8 mouse cellular contexts compared by ENCODE assay signal in genomic region chr10:81137252-81138130, GRCm38 (mm10). TPM values are rescaled to one million over a fixed set of nuclear protein-coding genes. Genes with fewer than 3 reads are reported as not detected.
A peak's percentile ranks its signal among the peaks of the same experiment; 100 is the strongest.
DNase-seq lines count a peak whose midpoint lies in the region; ATAC-seq and TF ChIP-seq lines count a peak whose summit lies in the region.

No protein-coding gene starts in this region.

- DNase-seq in A20 (ENCODE audit: low read depth, low spot score) = peak; percentile 99
- DNase-seq in heart, embryonic 10.5 days (ENCODE audit: low spot score) = peak; percentile 100
- peak; percentile 99 for DNase-seq in liver
- peak; percentile 99 to 100 for DNase-seq in spleen, postnatal 4 days (ENCODE audit: low spot score in 2 of 2)

- H3K36me3 ChIP-seq in heart, embryonic 10.5 days = 0 out of 2 replicates have a peak, but pooled peaks cover 8% of the 10 kb centered on the region
- peaks cover 4% of the 10 kb centered on the region; the same call in 1 of the 2 replicates for H3K36me3 ChIP-seq in kidney, embryonic 15.5 days

- H3K4me1 ChIP-seq in bone marrow macrophage, adult 2 months (ENCODE audit: control insufficient read depth, insufficient read depth, low read length) = peaks cover 36% of the 10 kb centered on the region
- H3K4me1 ChIP-seq in embryonic fibroblast, embryonic 13.5 days (ENCODE audit: control insufficient read depth, insufficient read depth, low read length) = peaks cover 11% of the 10 kb centered on the region
- peaks cover 74% of the 10 kb centered on the region for H3K4me1 ChIP-seq in heart, embryonic 10.5 days
- peaks cover 67% of the 10 kb centered on the region for H3K4me1 ChIP-seq in kidney, embryonic 15.5 days

- WGBS in heart, embryonic 10.5 days = under 1% methylated on average over 84 of the region's 89 CpGs
- under 1% methylated on average over 85 of the region's 89 CpGs for WGBS in kidney, embryonic 15.5 days

- H3K9ac ChIP-seq in kidney, embryonic 15.5 days = peak overlapping the region; percentile 87

- TF ChIP-seq CTCF in bone marrow macrophage, adult 2 months (IDR thresholded peaks at IDR 0.05; ENCODE audit: low read depth, low read length) = no peak
- no peak for TF ChIP-seq CTCF in embryonic fibroblast, embryonic 13.5 days (IDR thresholded peaks at IDR 0.05; ENCODE audit: borderline replicate concordance, insufficient read depth, low read length)

- peaks cover 29% of the 10 kb centered on the region for H3K27me3 ChIP-seq in heart, embryonic 10.5 days (ENCODE audit: insufficient read depth, poor library complexity, severe bottlenecking)
- H3K27me3 ChIP-seq in kidney, embryonic 15.5 days = peaks cover 15% of the 10 kb centered on the region

- H3K27ac ChIP-seq in bone marrow macrophage, adult 2 months (ENCODE audit: insufficient read depth, low read depth, low read length) = peak overlapping the region; percentile 96
- peak overlapping the region; percentile 80 for H3K27ac ChIP-seq in embryonic fibroblast, embryonic 13.5 days (ENCODE audit: insufficient read depth, low read length)
- H3K27ac ChIP-seq in heart, embryonic 10.5 days = peak overlapping the region; percentile 98
- peak overlapping the region; percentile 99 for H3K27ac ChIP-seq in kidney, embryonic 15.5 days

- peak overlapping the region; percentile 95 for H3K4me3 ChIP-seq in bone marrow macrophage, adult 2 months (ENCODE audit: insufficient read depth, low read length)
- peak overlapping the region; percentile 85 for H3K4me3 ChIP-seq in embryonic fibroblast, embryonic 13.5 days (ENCODE audit: insufficient read depth, low read length)
- peak overlapping the region; percentile 93 for H3K4me3 ChIP-seq in heart, embryonic 10.5 days
- H3K4me3 ChIP-seq in kidney, embryonic 15.5 days (replicated peaks) = peak overlapping the region; percentile 81

- no peak for TF ChIP-seq POLR2A in bone marrow macrophage, adult 2 months (IDR thresholded peaks at IDR 0.05; ENCODE audit: borderline replicate concordance, low read depth, low read length)
- no peak; the same call in 1 of the 2 replicates for TF ChIP-seq POLR2A in embryonic fibroblast, embryonic 13.5 days (IDR thresholded peaks at IDR 0.05; ENCODE audit: low read depth, low read length)

- no peaks in the 10 kb centered on the region for H3K9me3 ChIP-seq in heart, embryonic 10.5 days
- no peaks in the 10 kb centered on the region for H3K9me3 ChIP-seq in kidney, embryonic 15.5 days (replicated peaks)

- peak; percentile 92 for ATAC-seq in kidney, embryonic 15.5 days (replicated peaks; ENCODE audit: low FRiP score)
- ATAC-seq in monocyte, adult 5-6 weeks (replicated peaks; ENCODE audit: insufficient number of reproducible peaks, low FRiP score, low TSS enrichment, poor library complexity, severe bottlenecking) = peak; percentile 75

- H3K4me2 ChIP-seq in kidney, embryonic 15.5 days = peak overlapping the region; percentile 94

RNA-seq across cellular contexts. Expression of gene Zbtb7a, which starts 2.5 kb away (rescaled TPM):
- 52.0 and 54.9 TPM in 2 replicates for polyA plus RNA-seq in bone marrow macrophage, adult 2 months (2012; ENCODE audit: insufficient read depth, insufficient read length, missing spikeins)
- polyA plus RNA-seq in embryonic fibroblast, embryonic 13.5 days (2011; ENCODE audit: insufficient read length, low read depth, missing spikeins) = 16.9 and 23.5 TPM in 2 replicates
- 17.6 and 18.6 TPM in 2 replicates for polyA plus RNA-seq in heart, embryonic 10.5 days (2016; fragmentation: Nextera tagmentation; extraction: Ambion mirVana)
- polyA plus RNA-seq in kidney, embryonic 15.5 days (2015; fragmentation: Nextera tagmentation; extraction: Ambion mirVana) = 25.6 and 26.6 TPM in 2 replicates
- 28.4 to 40.6 TPM (median 30.5 TPM) in 3 replicates for total RNA-seq in monocyte, adult 5-6 weeks (2017)

RNA-seq across cellular contexts. Expression of gene Pias4, which starts 30.2 kb away (rescaled TPM):
- polyA plus RNA-seq in bone marrow macrophage, adult 2 months (2012; ENCODE audit: insufficient read depth, insufficient read length, missing spikeins) = 21.9 and 28.2 TPM in 2 replicates
- 25.6 and 27.9 TPM in 2 replicates for polyA plus RNA-seq in embryonic fibroblast, embryonic 13.5 days (2011; ENCODE audit: insufficient read length, low read depth, missing spikeins)
- 53.5 and 62.2 TPM in 2 replicates for polyA plus RNA-seq in heart, embryonic 10.5 days (2016; fragmentation: Nextera tagmentation; extraction: Ambion mirVana)
- polyA plus RNA-seq in kidney, embryonic 15.5 days (2015; fragmentation: Nextera tagmentation; extraction: Ambion mirVana) = 48.6 and 51.2 TPM in 2 replicates
- total RNA-seq in monocyte, adult 5-6 weeks (2017) = 13.0 to 24.9 TPM (median 21.2 TPM) in 3 replicates

RNA-seq across cellular contexts. Expression of gene Map2k2, which starts 31.8 kb away (rescaled TPM):
- polyA plus RNA-seq in bone marrow macrophage, adult 2 months (2012; ENCODE audit: insufficient read depth, insufficient read length, missing spikeins) = 71.4 and 77.6 TPM in 2 replicates
- polyA plus RNA-seq in embryonic fibroblast, embryonic 13.5 days (2011; ENCODE audit: insufficient read length, low read depth, missing spikeins) = 61.3 and 69.6 TPM in 2 replicates
- 173 and 196 TPM in 2 replicates for polyA plus RNA-seq in heart, embryonic 10.5 days (2016; fragmentation: Nextera tagmentation; extraction: Ambion mirVana)
- polyA plus RNA-seq in kidney, embryonic 15.5 days (2015; fragmentation: Nextera tagmentation; extraction: Ambion mirVana) = 182 and 202 TPM in 2 replicates
- 62.4 to 77.3 TPM (median 66.5 TPM) in 3 replicates for total RNA-seq in monocyte, adult 5-6 weeks (2017)

RNA-seq across cellular contexts. Expression of gene Creb3l3, which starts 38.8 kb away (rescaled TPM):
- polyA plus RNA-seq in bone marrow macrophage, adult 2 months (2012; ENCODE audit: insufficient read depth, insufficient read length, missing spikeins) = 1.3 TPM in 2 replicates
- 0.23 TPM in 1 of 2 replicates, not detected in the other for polyA plus RNA-seq in embryonic fibroblast, embryonic 13.5 days (2011; ENCODE audit: insufficient read length, low read depth, missing spikeins)
- polyA plus RNA-seq in heart, embryonic 10.5 days (2016; fragmentation: Nextera tagmentation; extraction: Ambion mirVana) = 0.43 and 2.4 TPM in 2 replicates
- 0.64 and 0.77 TPM in 2 replicates for polyA plus RNA-seq in kidney, embryonic 15.5 days (2015; fragmentation: Nextera tagmentation; extraction: Ambion mirVana)
- 0.39 TPM in 1 of 3 replicates, not detected in the others for total RNA-seq in monocyte, adult 5-6 weeks (2017)

RNA-seq across cellular contexts. Expression of gene Eef2, which starts 38.9 kb away (rescaled TPM):
- polyA plus RNA-seq in bone marrow macrophage, adult 2 months (2012; ENCODE audit: insufficient read depth, insufficient read length, missing spikeins) = 877 and 1,003 TPM in 2 replicates
- 1,643 and 1,827 TPM in 2 replicates for polyA plus RNA-seq in embryonic fibroblast, embryonic 13.5 days (2011; ENCODE audit: insufficient read length, low read depth, missing spikeins)
- 447 and 460 TPM in 2 replicates for polyA plus RNA-seq in heart, embryonic 10.5 days (2016; fragmentation: Nextera tagmentation; extraction: Ambion mirVana)
- 563 and 597 TPM in 2 replicates for polyA plus RNA-seq in kidney, embryonic 15.5 days (2015; fragmentation: Nextera tagmentation; extraction: Ambion mirVana)
- 1,029 to 1,258 TPM (median 1,077 TPM) in 3 replicates for total RNA-seq in monocyte, adult 5-6 weeks (2017)

Comparison
In these comparisons a context has a peak if more than half of its experiments do, and no peak if none do; other contexts are left out.
1. Peak in every context shown above with its lines: DNase-seq, ATAC-seq, H3K4me3 ChIP-seq and H3K27ac ChIP-seq.